Mouse (Mus musculus) ES-Bruce4 (cell line): ENCODE measurements at regions not wholly inside any gene's neighbourhood (a gene's known extent, or its start where the extent isn't known, plus 50 kb on each side); places are given as distances from the start of the nearest gene placed in this dataset.

Experiments
- H3K27ac ChIP-seq: 2 replicates; pipeline ENCODE4 v1.5.1; 2012; ENCODE audit warnings: low read length, inconsistent platforms; ENCODE audit not compliant: insufficient read depth
- H3K27me3 ChIP-seq: 2 replicates; pipeline ENCODE4 v1.6.1; 2012; ENCODE audit warnings: mild to moderate bottlenecking, low read length, inconsistent platforms; ENCODE audit not compliant: control insufficient read depth, poor library complexity, insufficient read depth, severe bottlenecking
- H3K36me3 ChIP-seq: 2 replicates; pipeline ENCODE4 v1.6.1; 2012; ENCODE audit warnings: inconsistent platforms, mild to moderate bottlenecking, low read length, moderate library complexity; ENCODE audit not compliant: control insufficient read depth, poor library complexity, insufficient read depth, severe bottlenecking
- H3K4me1 ChIP-seq: one replicate; pipeline ENCODE4 v1.8.1; 2011; ENCODE audit warnings: low read length; ENCODE audit not compliant: control insufficient read depth, insufficient read depth
- H3K4me3 ChIP-seq: 2 replicates; pipeline ENCODE4 v1.5.1; 2011; ENCODE audit warnings: low read depth, mild to moderate bottlenecking, low read length
- H3K9ac ChIP-seq: 2 replicates; pipeline ENCODE4 v1.6.1; 2012; ENCODE audit warnings: low read depth, mild to moderate bottlenecking, inconsistent platforms; ENCODE audit not compliant: poor library complexity, severe bottlenecking
- H3K9me3 ChIP-seq: replicated peaks from 2 replicates; pipeline ENCODE4 v1.6.1; 2012; ENCODE audit warnings: mild to moderate bottlenecking, low read length, inconsistent platforms; ENCODE audit not compliant: control insufficient read depth, poor library complexity, insufficient read depth, severe bottlenecking
- CTCF ChIP-seq: IDR thresholded peaks from one replicate; pipeline ENCODE4 v1.8.1; 2011; ENCODE audit warnings: low read depth, low read length
- EP300 ChIP-seq: IDR thresholded peaks from 2 replicates; pipeline ENCODE4 v1.6.1; 2011; ENCODE audit warnings: low read depth, low read length; ENCODE audit not compliant: insufficient read depth
- POLR2A ChIP-seq: IDR thresholded peaks from one replicate; pipeline ENCODE4 v1.8.1; 2011; ENCODE audit warnings: low read length; ENCODE audit not compliant: insufficient read depth

DNA sequence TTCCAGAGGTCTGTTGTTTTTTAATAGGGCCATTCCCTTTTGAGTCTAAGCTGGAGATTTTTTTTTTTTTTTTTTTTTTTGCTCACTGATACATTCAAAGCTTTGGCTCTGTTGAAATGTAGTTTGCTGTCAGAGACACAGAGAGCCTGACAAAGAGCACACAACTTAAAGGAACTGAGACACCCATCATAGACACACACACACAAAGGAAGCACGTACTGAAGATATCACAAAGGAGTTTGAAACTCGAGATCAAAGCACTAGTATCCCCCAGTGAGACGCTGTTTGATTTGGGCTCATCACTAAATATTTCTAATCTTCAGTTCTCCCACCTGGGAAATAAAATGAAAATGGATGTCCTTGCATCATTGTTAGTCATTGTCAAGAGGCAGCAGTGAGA lies 210.0 kb downstream of the Npr3 start:
- H3K36me3 ChIP-seq, result no peaks in the 10 kb centered on the region
- no peak overlapping the region for H3K27ac ChIP-seq
- H3K4me3 ChIP-seq, result no peak overlapping the region
- no peaks in the 10 kb centered on the region for H3K4me1 ChIP-seq
- TF ChIP-seq EP300 (no peak), POLR2A (no peak), CTCF (no peak)
- no peak overlapping the region for H3K9ac ChIP-seq
- no peaks in the 10 kb centered on the region for H3K27me3 ChIP-seq
- H3K9me3 ChIP-seq, result 0 out of 2 replicates have a peak, but pooled peaks cover 8% of the 10 kb centered on the region

DNA sequence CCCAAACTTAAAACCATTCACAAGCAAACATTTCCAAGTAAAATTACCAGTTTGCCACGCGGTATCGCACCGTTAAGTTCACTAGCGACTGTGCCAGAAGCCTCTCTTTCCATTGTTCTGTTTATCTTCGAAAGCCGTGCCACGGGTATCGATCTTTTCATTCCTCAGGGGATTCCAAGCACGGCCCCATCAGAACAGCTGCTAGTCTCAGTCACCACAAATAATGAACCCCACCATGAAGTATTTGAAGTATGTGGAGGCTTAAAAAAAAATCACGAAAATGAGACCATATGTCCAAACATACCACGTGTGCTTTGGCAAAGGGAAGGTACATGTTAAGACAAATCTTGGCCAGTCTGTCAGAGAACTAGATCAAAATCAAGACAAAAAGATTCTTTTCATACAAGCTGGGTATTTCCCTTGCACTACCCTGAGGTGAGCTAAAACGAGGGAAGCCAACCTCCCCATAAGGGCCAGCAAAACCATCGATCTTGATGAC lies 213.3 kb downstream of the Npr3 start:
- H3K4me3 ChIP-seq, result no peak overlapping the region
- TF ChIP-seq POLR2A (no peak), CTCF (no peak), EP300 (no peak)
- H3K4me1 ChIP-seq, result peaks cover 2% of the 10 kb centered on the region
- 0 out of 2 replicates have a peak, but pooled peaks cover 8% of the 10 kb centered on the region for H3K9me3 ChIP-seq
- H3K27ac ChIP-seq, result no peak overlapping the region
- H3K9ac ChIP-seq, result no peak overlapping the region
- no peaks in the 10 kb centered on the region for H3K36me3 ChIP-seq
- H3K27me3 ChIP-seq, result no peaks in the 10 kb centered on the region

DNA sequence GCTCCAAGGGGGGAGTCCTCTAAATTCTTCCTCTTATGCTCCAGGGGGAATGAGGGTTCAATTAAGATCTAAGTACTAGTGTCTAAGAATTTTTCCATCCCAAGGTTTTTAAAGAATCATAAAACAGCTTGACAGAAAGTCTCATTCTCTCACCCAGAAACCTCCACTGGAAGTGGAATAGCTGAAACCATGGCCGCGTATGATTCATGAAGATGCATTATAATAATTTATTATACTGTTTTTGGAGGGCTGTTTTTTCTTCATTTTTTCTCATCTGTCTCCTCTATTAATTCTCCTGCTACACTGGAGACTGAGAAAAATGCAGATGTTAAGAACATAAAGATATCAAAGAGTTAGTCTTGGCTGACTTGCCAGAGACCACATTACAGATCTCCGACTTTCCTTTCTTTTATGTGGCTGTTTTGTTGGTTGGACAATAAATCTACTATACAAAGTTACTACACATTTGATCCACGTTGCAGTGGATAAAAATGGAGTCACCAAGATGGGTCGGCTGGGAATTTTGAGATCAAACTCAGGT lies 242.2 kb downstream of the Npr3 start:
- Histone ChIP-seq H3K4me1 (no peaks in the 10 kb centered on the region), H3K9me3 (no peaks in the 10 kb centered on the region), H3K9ac (no peak overlapping the region), H3K4me3 (no peak overlapping the region), H3K27me3 (no peaks in the 10 kb centered on the region), H3K36me3 (no peaks in the 10 kb centered on the region), H3K27ac (no peak overlapping the region)
- no peak for TF ChIP-seq POLR2A
- no peak for TF ChIP-seq EP300
- no peak for TF ChIP-seq CTCF

DNA sequence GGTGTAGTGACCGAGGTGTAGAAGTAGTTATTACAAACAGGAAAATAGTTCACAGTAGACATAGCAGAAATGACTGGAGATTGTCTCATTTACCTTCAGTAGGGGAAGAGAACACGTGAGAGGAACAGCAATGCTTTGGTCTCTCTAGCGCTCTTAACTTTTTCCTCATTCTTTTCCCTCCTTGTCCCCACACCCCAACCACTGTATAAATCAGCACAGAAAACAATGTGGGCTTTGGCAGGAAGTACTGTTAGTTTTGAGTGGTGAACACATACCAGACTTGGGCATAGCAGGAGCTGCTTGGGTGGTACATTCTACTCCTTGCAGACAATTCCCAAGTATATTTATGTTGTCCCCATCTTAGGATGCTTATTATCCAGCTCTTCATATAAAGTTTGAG lies 251.9 kb downstream of the Npr3 start:
- Histone ChIP-seq H3K36me3 (no peaks in the 10 kb centered on the region), H3K4me1 (peaks cover 2% of the 10 kb centered on the region), H3K27me3 (no peaks in the 10 kb centered on the region), H3K27ac (no peak overlapping the region), H3K9ac (no peak overlapping the region), H3K4me3 (no peak overlapping the region), H3K9me3 (no peaks in the 10 kb centered on the region)
- no peak for TF ChIP-seq EP300
- TF ChIP-seq POLR2A, result no peak
- TF ChIP-seq CTCF, result no peak

DNA sequence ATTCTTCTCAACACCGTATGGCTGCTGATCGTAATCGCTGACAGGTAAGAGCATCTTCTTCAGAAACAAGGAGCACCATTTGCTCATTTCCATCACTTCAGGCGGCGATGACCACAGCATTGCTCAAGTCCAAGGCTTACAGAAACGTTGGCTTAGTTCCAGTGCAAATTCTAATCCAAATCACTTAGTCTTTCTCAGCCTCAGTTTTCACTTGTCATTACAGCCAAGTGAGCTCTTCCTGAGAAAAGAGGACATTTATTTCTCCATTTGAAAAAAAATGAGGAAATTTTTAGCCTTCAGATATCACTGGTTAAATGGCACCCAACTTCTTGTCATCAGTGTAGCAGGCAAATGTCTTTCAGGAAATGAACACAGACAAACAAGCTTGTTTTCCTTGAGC lies 246.8 kb upstream of the Tars start:
- no peak overlapping the region for H3K9ac ChIP-seq
- no peak overlapping the region for H3K27ac ChIP-seq
- TF ChIP-seq CTCF (no peak), POLR2A (no peak), EP300 (no peak)
- no peak overlapping the region for H3K4me3 ChIP-seq
- H3K4me1 ChIP-seq, result no peaks in the 10 kb centered on the region
- no peaks in the 10 kb centered on the region for H3K27me3 ChIP-seq
- no peaks in the 10 kb centered on the region for H3K36me3 ChIP-seq
- H3K9me3 ChIP-seq, result no peaks in the 10 kb centered on the region

- H3K36me3 ChIP-seq, result no peaks in the 10 kb centered on the region
- no peaks in the 10 kb centered on the region for H3K27me3 ChIP-seq
- TF ChIP-seq EP300 (no peak), POLR2A (no peak), CTCF (no peak)
- H3K4me1 ChIP-seq, result no peaks in the 10 kb centered on the region
- H3K27ac ChIP-seq, result no peak overlapping the region
- no peak overlapping the region for H3K9ac ChIP-seq
- no peaks in the 10 kb centered on the region for H3K9me3 ChIP-seq
- H3K4me3 ChIP-seq, result no peak overlapping the region
Observed at GRCm38 (mm10) chr15:11644779-11645178, 245.3 kb upstream of the Tars start.
